Mouse (Mus musculus) adrenal gland, postnatal 10 days (tissue): Measurements from ENCODE around the gene Gbgt1. TPM values are rescaled to one million over a fixed set of nuclear protein-coding genes. Genes with fewer than 3 reads are reported as not detected.
"Not testable (repeated sequence)": the region's sequence is repeated elsewhere in the genome, so short reads cannot be mapped to it uniquely, and the experiment has no call there.

Experiments
- DNase-seq: peaks from one replicate; pipeline ENCODE4 v3.0.0; 2021; ENCODE audit warnings: mixed read lengths
- long read RNA-seq, 2 experiments: library from polyadenylated mRNA; stranded (forward); transcript quantifications; one replicate each; pipeline ENCODE4 v2.0.0; 2021
- total RNA-seq, 2 experiments: library from RNA; stranded (reverse); gene quantifications; 2 replicates each; pipeline ENCODE4 v1.2.3; 2021

Gbgt1 gene
- 1 to 10 TPM; 4.3 to 5.4 TPM for total RNA-seq
- long read RNA-seq, experiment 1 = 0 reads
- long read RNA-seq, experiment 2 = 0 reads

DNA sequence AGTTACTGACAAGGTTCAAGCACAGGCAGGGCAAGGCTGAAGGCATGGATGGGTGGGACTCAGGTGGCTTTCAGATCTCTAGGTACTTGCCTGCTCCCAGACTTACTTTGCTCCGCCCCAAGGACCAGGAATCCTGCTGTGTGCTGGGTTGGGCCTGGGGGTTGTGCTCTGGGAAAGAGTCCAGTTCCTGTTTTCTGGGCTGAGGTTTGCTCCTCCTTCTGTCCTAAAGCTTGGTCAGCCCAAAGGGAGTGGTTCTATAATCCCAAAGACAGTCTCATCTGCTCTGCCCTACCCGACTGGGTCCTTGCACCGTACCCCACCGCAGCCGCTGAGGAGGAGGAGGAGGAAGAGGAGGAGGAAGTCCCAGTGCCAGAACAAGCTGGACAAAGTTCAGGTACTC, at the start of gene Gbgt1:
TSS of gene Gbgt1 (plus strand) at position 221 of the 400 bp plus-strand sequence.
- DNase-seq = no peak

DNA sequence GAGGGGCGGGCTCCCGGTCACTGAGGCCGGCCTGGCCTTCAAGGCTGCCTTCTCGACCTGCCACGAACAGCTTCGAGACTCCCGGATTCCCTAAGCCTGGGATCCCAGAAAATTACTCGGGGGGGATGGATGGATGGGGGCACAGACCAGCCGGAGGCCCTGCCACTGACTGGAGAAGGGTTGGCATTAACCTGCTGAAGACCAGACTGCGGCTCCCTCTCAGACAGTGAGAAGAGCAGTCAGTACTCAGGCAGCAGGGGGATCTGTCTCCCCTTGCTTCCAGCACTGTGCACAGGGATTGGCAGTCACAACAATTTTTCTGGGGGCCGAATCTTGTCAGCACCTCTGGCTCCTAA, 49.4 kb upstream of the Gbgt1 start:
- no peak for DNase-seq

DNA sequence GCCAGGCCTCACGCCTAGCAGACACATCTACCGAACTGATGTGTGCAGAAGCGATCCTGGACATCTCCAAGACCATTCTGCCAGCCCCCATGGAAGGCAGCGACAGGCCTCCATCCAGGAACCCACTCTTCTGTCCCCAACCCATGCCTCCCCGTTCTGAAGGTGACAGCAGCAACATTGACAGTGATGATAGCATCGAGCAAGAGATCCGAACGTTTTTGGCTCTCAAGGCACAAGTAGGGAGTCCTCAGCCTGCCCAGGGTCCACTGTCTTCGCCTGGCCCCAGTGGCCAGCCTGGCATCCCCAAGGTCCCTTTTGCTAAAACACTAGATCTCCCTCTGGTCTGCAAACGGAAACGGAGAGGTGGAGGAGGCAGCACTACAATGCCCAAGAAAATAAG, 45.0 kb upstream of the Gbgt1 start:
- DNase-seq = no peak

DNA sequence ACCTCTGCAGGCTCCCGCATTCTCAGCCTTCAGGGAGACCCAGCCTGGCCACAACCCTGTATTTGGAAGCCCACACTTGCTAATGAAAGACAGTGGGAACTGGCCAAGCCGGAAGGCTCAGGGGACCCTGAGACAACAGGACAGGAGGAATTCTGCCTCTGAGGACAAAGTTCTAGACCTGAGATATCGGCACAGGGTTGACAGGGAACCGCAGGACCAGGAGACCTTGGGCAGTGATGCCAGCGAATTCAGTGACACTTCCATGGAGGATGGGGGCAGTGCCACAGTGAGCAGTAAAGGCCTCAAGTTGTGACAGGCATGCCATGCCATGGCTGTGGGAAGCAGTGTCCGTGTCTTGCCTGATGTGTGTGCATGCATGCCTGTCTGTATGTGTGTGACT, 43.2 kb upstream of the Gbgt1 start:
- no peak for DNase-seq

DNA sequence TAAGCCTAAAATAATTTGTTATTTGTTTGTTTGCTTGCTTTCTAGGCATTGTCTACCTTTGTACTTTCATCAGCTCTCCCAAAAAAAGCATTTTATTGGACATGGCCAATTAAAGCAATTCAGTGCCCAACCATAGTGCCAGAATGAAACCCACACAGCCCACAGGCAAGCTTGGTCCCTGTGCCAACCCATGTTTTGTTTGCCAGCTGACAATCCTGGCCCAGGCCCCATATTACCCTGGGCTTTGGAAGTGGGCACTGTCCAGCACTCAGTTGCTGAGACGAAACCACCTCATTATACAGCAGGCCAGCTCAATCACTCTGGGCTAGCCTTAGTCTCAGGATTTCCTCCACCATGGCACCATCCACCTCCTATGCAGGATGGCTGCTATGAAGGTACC, 40.1 kb upstream of the Gbgt1 start:
- no peak for DNase-seq

DNA sequence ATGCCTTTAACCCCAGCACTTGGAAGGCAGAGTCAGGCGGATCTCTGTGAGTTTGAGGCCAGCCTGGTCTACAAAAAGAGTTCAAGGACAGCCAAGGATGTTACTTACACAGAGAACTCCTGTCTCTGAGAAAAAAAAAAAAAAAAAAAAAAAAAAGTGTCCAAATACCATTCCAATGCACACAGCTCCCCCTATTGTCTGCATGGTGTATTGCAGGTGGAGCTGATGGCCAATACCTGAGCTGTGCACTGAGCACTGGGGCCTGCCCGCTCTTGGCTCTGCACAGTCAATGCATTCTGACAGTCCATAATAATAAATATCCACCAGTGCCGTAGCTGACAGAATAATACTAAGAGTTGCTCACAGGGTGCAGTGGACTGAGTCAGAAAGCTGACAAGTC, 32.8 kb upstream of the Gbgt1 start:
- DNase-seq = peak; percentile 65

DNA sequence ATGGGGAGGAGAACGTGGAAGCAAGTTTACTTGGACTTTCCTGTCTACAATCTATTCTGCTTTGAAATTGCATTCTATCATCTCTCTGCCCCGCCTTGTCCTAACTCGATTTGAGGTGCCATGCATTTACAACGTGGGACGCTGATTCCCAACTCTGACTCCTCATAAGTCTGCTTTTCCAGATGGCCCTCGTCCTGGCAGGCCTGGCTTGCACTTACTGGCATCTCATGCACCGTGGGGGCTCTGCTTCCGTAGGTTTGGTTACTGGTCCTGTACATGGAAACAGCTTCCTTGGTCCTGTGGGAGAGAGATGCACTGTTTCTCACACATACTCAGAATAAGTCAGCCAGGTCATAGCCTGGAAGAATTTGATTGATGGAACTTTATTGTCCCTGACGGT, 31.8 kb upstream of the Gbgt1 start:
- DNase-seq = no peak

DNA sequence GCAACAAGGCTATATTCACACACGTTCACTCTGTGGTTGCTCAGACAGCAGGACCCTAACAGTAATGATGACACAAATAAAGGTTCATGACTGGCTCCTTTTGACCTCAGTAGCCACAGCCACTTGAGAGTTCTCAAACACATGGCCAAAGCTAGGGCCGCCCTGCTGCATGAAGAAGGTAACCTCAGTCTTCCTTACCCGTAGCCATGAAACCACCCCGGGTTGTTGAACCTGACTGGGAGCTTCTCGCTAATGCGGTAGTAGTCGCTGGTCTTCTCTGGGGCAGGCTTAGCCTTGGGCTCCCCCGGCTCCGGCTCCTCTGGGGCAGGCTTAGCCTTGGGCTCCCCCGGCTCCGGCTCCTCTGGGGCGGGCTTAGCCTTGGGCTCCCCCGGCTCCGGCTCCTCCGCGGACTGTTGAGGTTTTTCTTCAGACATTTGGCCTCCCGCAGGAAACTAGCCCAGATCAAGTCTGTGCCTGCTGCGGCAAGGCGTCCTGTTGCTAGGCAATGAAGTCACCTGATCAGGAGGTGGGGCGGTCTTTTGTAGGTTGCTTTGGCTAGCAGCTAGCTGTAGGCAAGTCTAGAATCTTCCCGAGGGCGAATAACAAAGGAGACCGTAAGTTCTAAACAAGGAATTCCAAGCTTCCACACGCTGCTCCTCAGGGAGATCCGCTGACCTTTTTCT, 30.7 kb upstream of the Gbgt1 start, which contains the start of gene 1700007K13Rik:
TSS of gene 1700007K13Rik (minus strand) at position 497 of the 683 bp plus-strand sequence.
- DNase-seq = peak; percentile 86

DNA sequence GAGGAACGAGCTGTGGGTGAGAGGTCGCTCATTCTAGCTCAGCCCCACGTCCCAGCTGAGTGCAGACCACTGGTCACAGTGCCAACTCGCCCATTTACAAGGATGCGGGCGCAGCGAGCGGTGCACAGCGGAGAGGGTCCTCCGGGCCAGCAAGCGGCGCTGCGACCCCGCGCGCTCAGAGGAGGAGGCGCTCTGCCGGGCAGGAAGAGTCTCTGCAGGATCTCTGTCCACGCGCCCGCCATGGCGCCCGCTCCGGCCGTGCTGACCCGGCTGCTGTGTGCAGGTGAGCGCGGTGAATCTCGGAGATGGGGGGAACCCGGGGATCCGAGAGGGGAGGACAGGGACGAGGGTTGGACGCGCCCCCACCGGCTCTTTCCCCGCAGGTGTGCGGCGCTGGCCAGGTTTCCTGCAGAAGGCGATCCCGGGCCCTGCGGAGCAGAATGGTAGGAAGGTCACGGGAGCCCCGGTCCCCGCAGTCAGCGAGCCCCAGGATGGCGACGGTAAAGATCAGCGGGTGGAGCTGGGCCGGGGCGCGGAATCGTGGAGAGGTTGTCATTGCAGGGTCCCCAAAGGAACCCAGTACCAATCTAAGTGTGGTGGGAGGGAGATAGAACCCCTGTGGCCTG, 28.7 kb upstream of the Gbgt1 start, which contains the start of gene Mrps2:
TSS of gene Mrps2 (plus strand) at position 207 of the 626 bp plus-strand sequence.
- peak; percentile 94 for DNase-seq

DNA sequence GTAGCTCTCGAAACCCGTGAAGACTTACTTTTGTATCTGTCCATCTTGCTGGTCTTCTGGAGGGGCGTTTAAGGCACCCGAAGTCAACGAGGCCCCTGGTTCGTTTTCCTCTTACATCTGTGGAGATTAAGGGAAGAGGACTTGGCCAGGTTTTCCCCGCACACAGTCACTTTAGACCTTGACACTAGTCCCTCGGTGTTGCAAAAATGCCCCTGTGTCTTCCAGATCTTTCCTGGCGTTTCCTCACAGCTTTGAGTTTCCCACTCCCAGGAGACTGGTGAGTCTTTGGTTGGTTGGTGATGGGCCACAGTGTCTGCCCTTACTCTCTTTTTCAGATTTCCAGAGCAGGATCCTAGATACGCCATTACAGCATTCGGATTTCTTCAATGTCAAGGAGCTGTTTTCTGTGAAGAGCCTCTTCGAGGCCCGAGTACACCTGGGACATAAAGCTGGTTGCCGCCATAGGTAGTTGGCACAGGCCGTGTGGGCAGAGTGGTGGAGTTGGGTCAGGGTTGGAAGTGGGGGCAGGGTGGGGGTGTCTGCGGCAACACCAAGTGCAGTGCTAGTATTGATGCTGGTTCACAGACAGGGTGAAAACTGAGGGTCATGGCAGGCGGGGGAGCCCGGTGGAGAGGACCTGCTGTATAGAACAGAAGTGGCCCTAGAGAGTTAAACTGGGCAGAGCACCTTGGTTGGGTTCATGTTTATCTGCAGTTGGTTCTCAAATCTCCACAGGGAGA, 28.0 kb upstream of the Gbgt1 start:
- DNase-seq = peak; percentile 33

DNA sequence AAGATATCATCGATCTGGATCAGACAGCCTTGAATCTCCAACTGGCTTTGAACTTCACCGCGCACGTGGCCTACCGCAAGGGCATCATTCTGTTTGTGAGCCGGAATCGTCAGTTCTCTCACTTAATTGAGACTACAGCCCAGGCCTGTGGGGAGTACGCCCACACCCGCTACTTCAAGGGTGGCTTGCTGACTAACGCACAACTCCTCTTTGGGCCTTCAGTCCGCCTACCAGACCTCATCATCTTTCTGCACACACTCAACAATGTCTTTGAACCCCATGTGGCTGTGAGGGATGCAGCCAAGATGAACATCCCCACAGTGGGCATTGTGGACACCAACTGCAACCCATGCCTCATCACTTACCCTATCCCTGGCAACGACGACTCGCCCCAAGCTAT, 27.2 kb upstream of the Gbgt1 start:
- DNase-seq = no peak

DNA sequence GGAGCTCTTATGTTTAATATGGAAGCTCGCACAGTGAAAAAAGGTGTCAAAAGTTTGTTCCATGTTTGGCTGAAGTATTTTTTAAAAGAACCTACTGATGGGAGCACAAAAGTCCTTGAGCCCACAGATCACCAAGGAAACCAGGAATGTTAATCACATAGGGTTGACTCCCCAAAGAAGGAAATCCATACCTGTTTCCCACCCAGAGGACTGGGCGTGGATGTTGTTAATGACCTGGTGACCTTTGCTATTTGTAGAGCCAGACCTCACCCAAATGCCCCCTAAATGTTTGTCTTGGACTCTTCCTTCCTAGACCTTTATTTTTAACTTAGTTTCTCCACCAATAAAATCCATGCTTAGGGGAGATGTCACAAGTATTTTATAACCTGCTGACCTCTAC, 26.1 kb upstream of the Gbgt1 start:
- no peak for DNase-seq

DNA sequence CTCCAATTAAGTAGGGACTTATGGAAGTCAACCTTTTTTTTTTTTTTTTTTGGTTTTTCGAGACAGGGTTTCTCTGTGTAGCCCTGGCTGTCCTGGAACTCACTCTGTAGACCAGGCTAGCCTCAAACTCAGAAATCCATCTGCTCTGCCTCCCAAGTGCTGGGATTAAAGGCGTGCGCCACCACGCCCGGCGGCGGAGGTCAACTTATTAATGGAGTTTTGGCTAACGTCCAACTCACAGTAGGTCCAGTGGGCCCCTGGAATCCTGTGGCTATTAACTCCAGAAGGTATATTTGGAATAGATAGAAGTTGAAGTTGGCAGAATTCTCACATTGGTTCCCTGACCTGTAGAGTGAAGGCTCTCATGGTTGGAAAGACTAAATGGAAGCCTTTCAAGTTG, 24.7 kb upstream of the Gbgt1 start:
- DNase-seq = not testable (repeated sequence)

DNA sequence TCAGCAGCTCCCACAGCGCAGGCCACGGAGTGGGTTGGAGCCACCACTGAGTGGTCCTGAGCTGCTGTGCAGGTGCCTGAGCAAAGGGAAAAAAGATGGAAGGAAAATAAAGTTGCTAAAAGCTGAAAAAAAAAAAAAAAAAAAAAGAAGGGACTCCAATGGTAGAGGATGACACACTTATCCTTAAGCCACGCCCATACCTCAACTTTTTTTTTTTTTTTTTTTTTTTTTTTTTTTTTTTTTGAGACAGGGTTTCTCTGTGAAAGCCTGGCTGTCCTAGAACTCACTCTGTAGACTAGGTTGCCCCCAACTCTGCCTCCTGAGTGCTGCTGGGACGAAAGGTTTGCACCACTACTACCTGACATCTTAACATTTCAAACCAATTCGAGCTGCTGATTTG, 18.7 kb upstream of the Gbgt1 start:
- DNase-seq = not testable (repeated sequence)

DNA sequence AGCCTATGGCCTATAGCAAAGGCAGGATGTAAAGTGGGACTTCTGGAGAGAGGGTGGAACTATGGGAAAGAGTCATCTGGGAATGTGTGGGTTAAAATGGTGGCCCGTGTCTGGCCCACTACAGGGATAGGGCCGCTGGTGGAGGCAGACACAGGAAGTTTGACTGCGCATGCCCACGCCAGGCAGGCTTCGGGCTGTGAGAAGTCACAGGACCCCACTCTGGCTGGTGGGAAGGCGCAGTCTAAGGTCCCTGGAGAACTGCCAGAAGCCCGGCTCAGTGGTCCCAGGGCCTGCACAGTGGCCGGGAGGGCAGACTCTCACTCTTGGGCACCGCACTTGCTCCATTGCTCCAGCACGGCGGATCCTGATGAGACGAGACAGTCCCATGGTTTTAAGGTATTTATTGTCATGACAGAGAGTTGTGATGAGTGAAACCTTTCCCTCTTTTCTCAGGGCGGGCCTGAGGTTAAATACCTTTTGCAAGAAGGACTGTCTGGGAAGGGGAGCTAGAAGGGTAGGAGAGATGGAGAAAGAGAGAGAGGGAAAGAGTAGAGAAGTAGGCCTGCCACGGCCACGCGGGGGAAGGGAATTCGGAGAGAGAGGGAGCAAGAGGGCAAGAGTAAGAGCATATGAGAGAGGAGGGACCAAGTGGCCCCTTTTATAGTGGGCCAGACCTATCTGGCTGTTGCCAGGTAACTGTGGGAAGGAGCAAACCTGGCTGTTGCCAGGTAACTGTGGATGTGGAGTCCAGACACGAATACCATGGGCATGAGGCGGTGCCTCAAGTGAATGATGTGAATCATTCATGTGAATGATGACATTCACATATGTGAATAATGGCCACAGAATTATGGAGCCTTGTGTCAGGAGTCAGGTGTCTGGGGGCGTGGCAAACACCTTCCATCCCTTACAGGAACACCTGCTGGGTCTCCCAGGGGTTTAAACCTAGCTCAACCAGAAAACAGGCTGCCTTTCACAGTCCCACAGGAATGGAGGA, 17.2 kb upstream of the Gbgt1 start:
- DNase-seq = no peak

DNA sequence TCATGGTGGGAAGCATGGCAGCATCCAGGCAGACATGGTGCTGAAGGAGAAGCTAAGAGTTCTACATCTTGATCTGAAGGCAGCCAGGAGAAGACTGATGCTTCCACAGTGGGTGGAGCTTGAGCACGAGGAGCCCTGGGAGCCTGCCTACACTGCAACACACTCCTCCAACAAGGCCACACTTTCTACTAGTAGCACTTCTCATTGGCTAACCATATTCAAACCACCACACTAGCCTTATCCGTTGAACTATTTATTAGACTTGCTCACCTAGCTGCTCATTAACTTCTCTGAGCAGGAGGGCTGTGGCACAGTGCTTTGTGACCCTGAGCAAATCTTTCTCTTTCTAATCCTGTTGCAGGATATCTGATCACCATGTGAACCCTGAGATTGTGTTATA, 12.8 kb upstream of the Gbgt1 start:
- DNase-seq = no peak

DNA sequence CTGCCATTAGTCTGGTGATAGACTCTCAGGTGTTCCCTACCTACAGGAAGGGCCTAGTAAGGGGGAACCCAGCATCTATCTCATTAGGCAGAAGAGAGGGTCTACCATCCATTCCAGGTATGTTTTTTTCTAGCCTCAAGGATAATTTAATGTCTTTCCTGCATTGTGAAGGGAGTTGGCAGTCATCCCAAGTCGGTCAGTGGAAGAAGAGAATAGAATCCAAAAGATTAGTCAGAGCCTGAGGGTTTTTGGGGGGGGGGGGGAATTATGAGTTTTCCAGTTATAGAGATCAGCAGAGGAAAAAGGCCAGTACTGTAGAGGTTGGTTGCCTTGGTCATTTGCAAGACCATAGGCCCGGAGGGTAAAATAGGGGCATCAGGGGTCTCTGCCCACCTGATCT, 2.2 kb upstream of the Gbgt1 start:
- no peak for DNase-seq

DNA sequence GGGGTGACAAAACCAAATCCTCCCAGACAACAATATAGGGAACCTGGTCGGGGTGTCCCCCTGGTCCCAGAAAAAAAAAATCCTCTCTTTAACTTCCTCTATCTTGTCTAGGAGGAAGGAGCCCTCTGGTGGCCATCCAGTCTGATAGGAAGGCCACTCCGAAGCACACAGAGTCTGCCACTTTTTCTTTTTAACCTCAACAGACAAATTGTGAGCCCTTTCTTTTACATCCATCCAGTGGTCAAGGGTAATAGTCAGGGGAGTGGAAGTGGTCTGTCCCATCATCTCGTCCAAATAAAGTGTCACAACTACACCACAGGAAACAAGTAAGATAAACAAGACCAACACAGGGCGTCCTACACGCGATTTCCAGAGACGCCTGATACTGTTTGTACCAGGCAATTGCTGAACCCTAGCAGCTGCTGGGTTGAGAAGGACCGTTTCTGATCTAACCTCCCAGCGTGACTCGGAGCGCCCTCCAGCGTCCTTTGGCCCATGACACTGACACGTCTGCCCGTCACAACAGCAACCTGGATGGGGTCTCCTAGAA, 1.4 kb upstream of the Gbgt1 start:
- peak; percentile 49 for DNase-seq

DNA sequence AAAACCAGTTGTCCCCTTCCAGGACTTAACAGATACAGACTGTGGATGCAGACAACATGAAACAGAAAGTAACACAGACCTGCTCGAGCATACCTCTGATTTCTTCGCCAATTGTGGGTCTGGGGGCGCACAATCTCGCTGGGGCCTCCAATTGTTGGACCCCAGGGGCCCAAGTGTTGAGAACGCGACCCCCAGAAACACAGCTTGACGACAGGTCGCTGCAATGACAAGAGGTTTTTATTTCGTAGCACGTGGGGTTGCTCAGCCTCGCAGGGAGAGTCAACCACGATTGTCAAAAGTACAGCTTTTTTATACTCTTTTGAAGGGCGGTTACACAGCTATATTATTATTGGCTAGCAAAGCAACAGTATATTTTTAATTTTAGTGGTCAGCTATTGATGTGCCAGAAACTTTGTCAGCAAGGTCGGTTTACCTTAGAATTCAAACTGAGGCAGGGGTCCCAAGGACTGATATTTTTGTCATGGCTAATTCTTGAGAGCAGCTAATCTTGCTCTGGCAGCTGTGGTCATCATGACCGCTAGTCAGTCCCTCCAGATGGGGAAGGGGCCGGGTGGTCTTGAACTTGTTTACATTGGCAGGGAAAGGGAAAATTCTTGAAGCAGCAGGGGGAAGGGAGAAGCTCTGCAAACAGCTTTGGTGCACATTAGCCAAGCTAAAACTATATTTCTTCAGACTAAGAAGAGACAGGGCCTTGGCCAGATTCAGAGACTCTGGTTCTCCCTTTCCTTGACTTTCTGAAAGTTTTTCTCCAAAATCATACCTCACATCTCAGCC, 693 bp upstream of the Gbgt1 start:
- no peak for DNase-seq

DNA sequence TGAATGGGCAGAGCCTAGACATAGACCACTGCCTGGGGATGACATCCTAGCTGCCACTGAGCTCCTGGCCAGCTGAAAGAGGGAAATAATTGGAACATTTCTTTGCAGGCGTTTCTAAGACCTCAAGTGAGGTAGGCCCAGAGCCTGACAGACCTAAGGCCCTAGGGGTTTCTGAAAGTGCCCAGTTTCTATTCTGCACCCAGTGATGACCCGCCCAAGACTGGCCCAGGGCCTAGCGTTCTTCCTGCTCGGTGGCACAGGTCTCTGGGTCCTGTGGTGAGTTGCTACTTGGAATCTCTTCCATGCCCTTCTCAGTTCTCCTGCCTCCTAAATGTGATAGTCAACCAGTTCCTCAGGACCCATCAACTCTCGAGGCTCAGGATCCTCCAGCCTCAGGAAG, 870 bp downstream of the Gbgt1 start:
- DNase-seq = no peak

DNA sequence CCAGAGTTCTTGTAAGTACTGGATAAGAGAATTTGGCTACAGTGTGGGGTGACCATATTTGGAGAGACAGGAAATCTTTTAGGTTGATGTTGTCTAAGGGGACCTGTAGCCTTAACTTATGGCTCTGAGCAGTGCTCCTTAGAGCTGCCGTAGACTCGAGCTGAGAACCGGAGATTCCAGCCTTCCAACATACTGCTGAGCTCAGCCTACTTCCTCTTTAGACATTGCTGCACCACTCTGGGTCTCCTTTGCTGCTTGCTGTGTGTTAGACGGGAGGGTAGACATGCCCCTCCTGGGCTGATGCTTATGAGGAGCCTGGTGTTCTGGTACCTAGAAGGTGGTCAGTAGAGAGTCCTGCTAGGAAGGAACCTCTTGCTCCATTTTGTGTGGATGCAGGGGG, 1.7 kb downstream of the Gbgt1 start:
- DNase-seq = no peak
